Mouse (Mus musculus) heart, embryonic 13.5 days (tissue): ENCODE data around the gene Olfr1390. TPM values are rescaled to one million over a fixed set of nuclear protein-coding genes. Genes with fewer than 3 reads are reported as not detected.
"Not testable (repeated sequence)": the region's sequence is repeated elsewhere in the genome, so short reads cannot be mapped to it uniquely, and the experiment has no call there.

Experiments used
- ATAC-seq: fragments of 200-750 bp; cut with Nextera tagmentation; 2 replicates; pipeline ENCODE4 v1.8.0; 2017; ENCODE audit warnings: moderate TSS enrichment; ENCODE audit not compliant: insufficient number of reproducible peaks, low FRiP score, low TSS enrichment; ENCODE audit errors: extremely low read depth
- H3K27ac ChIP-seq: fragments of 300-500 bp; sonication (generic); replicated peaks from 2 replicates; pipeline ENCODE4 v1.5.1; 2015; ENCODE audit warnings: moderate library complexity, mild to moderate bottlenecking, inconsistent platforms
- H3K27me3 ChIP-seq: fragments of 300-500 bp; sonication (generic); replicated peaks from 2 replicates; pipeline ENCODE4 v1.6.1; 2015; ENCODE audit warnings: mild to moderate bottlenecking, inconsistent platforms
- H3K36me3 ChIP-seq: fragments of 300-500 bp; sonication (generic); 2 replicates; pipeline ENCODE4 v1.6.1; 2015; ENCODE audit warnings: mild to moderate bottlenecking, inconsistent platforms
- H3K4me1 ChIP-seq: fragments of 300-500 bp; sonication (generic); 2 replicates; pipeline ENCODE4 v1.6.1; 2015; ENCODE audit warnings: inconsistent platforms
- H3K4me2 ChIP-seq: fragments of 300-500 bp; sonication (generic); 2 replicates; pipeline ENCODE4 v1.6.1; 2015; ENCODE audit warnings: inconsistent platforms, mild to moderate bottlenecking, moderate library complexity
- H3K4me3 ChIP-seq: fragments of 300-500 bp; sonication (generic); 2 replicates; pipeline ENCODE4 v1.5.1; 2015; ENCODE audit warnings: moderate library complexity, mild to moderate bottlenecking, inconsistent platforms
- H3K9ac ChIP-seq: fragments of 300-500 bp; sonication (generic); 2 replicates; pipeline ENCODE4 v1.6.1; 2015; ENCODE audit warnings: inconsistent platforms, mild to moderate bottlenecking, moderate library complexity
- H3K9me3 ChIP-seq: fragments of 300-500 bp; sonication (generic); 2 replicates; pipeline ENCODE4 v1.6.1; 2016; ENCODE audit warnings: inconsistent platforms
- WGBS: fragments of 180-500 bp; shearing (Covaris S2); methylation state at CpG from one replicate; pipeline ENCODE4 v1.1.7; 2015; ENCODE audit warnings: mixed read lengths; 5-methylcytosine and 5-hydroxymethylcytosine counted together
- polyA plus RNA-seq: library from polyadenylated mRNA; unstranded; fragments of >200 nt; fragmentation: Nextera tagmentation; extraction: Ambion mirVana; gene quantifications from 2 replicates; pipeline ENCODE4 v1.2.1, GENCODE M21; 2015

Gene Olfr1390
- not detected in 2 replicates for polyA plus RNA-seq

- no peaks in the 10 kb centered on the region for H3K36me3 ChIP-seq
- H3K4me3 ChIP-seq, result no peak within 1 kb of the TSS
- no peaks in the 10 kb centered on the region for H3K27me3 ChIP-seq
- no peaks in the 10 kb centered on the region for H3K9me3 ChIP-seq
- no peaks in the 10 kb centered on the region for H3K4me1 ChIP-seq
- H3K9ac ChIP-seq, result no peak within 1 kb of the TSS
- ATAC-seq, result no peak
- no peak within 1 kb of the TSS for H3K4me2 ChIP-seq
- no peak within 1 kb of the TSS for H3K27ac ChIP-seq
- 71% methylated on average over 1 of the region's 1 CpGs for WGBS
These were observed at the start of gene Olfr1390 for GRCm38 (mm10) chr11:49334888-49335287. Olfr1390 (plus strand) TSS chr11:49335188.

GRCm38 (mm10) chr11:49287251-49287650 lies 47.7 kb upstream of the Olfr1390 start:
- Histone ChIP-seq H3K27ac (no peak overlapping the region), H3K9ac (no peak overlapping the region), H3K4me1 (no peaks in the 10 kb centered on the region), H3K9me3 (no peaks in the 10 kb centered on the region), H3K4me2 (no peak overlapping the region), H3K4me3 (no peak overlapping the region), H3K27me3 (no peaks in the 10 kb centered on the region), H3K36me3 (no peaks in the 10 kb centered on the region)
- no peak for ATAC-seq
- 53% methylated on average over 2 of the region's 2 CpGs for WGBS

GRCm38 (mm10) chr11:49292777-49293176 lies 42.2 kb upstream of the Olfr1390 start:
- WGBS, result 78% methylated on average over 3 of the region's 3 CpGs
- H3K27ac ChIP-seq, result no peak overlapping the region
- ATAC-seq, result no peak
- no peak overlapping the region for H3K9ac ChIP-seq
- no peak overlapping the region for H3K4me2 ChIP-seq
- no peaks in the 10 kb centered on the region for H3K4me1 ChIP-seq
- H3K27me3 ChIP-seq, result no peaks in the 10 kb centered on the region
- H3K9me3 ChIP-seq, result no peaks in the 10 kb centered on the region
- H3K4me3 ChIP-seq, result no peak overlapping the region
- no peaks in the 10 kb centered on the region for H3K36me3 ChIP-seq

GRCm38 (mm10) chr11:49304441-49304840 lies 30.5 kb upstream of the Olfr1390 start, which contains the start of gene Olfr10:
Olfr10 (plus strand) TSS chr11:49304741.
- no peaks in the 10 kb centered on the region for H3K27me3 ChIP-seq
- no peaks in the 10 kb centered on the region for H3K36me3 ChIP-seq
- no peak within 1 kb of the TSS for H3K4me3 ChIP-seq
- no peak for ATAC-seq
- H3K9me3 ChIP-seq, result no peaks in the 10 kb centered on the region
- H3K4me2 ChIP-seq, result no peak within 1 kb of the TSS
- H3K27ac ChIP-seq, result no peak within 1 kb of the TSS
- no peaks in the 10 kb centered on the region for H3K4me1 ChIP-seq
- no peak within 1 kb of the TSS for H3K9ac ChIP-seq

GRCm38 (mm10) chr11:49308547-49308946 lies 26.4 kb upstream of the Olfr1390 start:
- not testable (repeated sequence) for H3K9ac ChIP-seq, ATAC-seq, H3K9me3 ChIP-seq, H3K4me1 ChIP-seq, H3K36me3 ChIP-seq, H3K27ac ChIP-seq, H3K4me3 ChIP-seq, H3K4me2 ChIP-seq, H3K27me3 ChIP-seq
- WGBS, result 75% methylated on average over 5 of the region's 5 CpGs

- H3K27me3 ChIP-seq, result no peaks in the 10 kb centered on the region
- no peak for ATAC-seq
- H3K4me3 ChIP-seq, result no peak within 1 kb of the TSS
- no peaks in the 10 kb centered on the region for H3K36me3 ChIP-seq
- WGBS, result 60% methylated on average over 2 of the region's 2 CpGs
- no peaks in the 10 kb centered on the region for H3K4me1 ChIP-seq
- H3K4me2 ChIP-seq, result no peak within 1 kb of the TSS
- H3K9ac ChIP-seq, result no peak within 1 kb of the TSS
- no peaks in the 10 kb centered on the region for H3K9me3 ChIP-seq
- no peak within 1 kb of the TSS for H3K27ac ChIP-seq
These were observed 12.5 kb upstream of the Olfr1390 start, which contains the start of gene Olfr1391 for GRCm38 (mm10) chr11:49322442-49322841. Olfr1391 (plus strand) TSS chr11:49322742.

GRCm38 (mm10) chr11:49326726-49327125 lies 8.3 kb upstream of the Olfr1390 start:
- Histone ChIP-seq H3K9ac (no peak overlapping the region), H3K4me1 (no peaks in the 10 kb centered on the region), H3K36me3 (no peaks in the 10 kb centered on the region), H3K4me3 (no peak overlapping the region), H3K4me2 (no peak overlapping the region), H3K27me3 (no peaks in the 10 kb centered on the region), H3K9me3 (no peaks in the 10 kb centered on the region), H3K27ac (no peak overlapping the region)
- 73% methylated on average over 3 of the region's 3 CpGs for WGBS
- no peak for ATAC-seq

GRCm38 (mm10) chr11:49329686-49330085 lies 5.3 kb upstream of the Olfr1390 start:
- Histone ChIP-seq H3K4me3 (no peak overlapping the region), H3K36me3 (no peaks in the 10 kb centered on the region), H3K4me2 (no peak overlapping the region), H3K27me3 (no peaks in the 10 kb centered on the region), H3K9me3 (no peaks in the 10 kb centered on the region), H3K9ac (no peak overlapping the region), H3K4me1 (no peaks in the 10 kb centered on the region), H3K27ac (no peak overlapping the region)
- WGBS, result 62% methylated on average over 1 of the region's 1 CpGs
- ATAC-seq, result no peak

- no peak overlapping the region for H3K27ac ChIP-seq
These were observed 2.3 kb downstream of the Olfr1390 start for GRCm38 (mm10) chr11:49337150-49337832.

GRCm38 (mm10) chr11:49383133-49383532 lies 48.1 kb downstream of the Olfr1390 start:
- Histone ChIP-seq H3K27me3 (no peaks in the 10 kb centered on the region), H3K27ac (no peak overlapping the region), H3K36me3 (no peaks in the 10 kb centered on the region), H3K9ac (no peak overlapping the region), H3K9me3 (no peaks in the 10 kb centered on the region; the same call in 1 of the 2 replicates), H3K4me2 (no peak overlapping the region), H3K4me3 (no peak overlapping the region), H3K4me1 (no peaks in the 10 kb centered on the region)
- no peak for ATAC-seq

More at GRCm38 (mm10) chr11:49337150-49337832, 2.3 kb downstream of the Olfr1390 start:
- WGBS, result 59% methylated on average over 4 of the region's 4 CpGs
- Histone ChIP-seq H3K27me3 (no peaks in the 10 kb centered on the region), H3K9me3 (no peaks in the 10 kb centered on the region), H3K4me1 (no peaks in the 10 kb centered on the region), H3K4me2 (no peak overlapping the region), H3K36me3 (no peaks in the 10 kb centered on the region), H3K9ac (no peak overlapping the region), H3K4me3 (no peak overlapping the region)
- no peak for ATAC-seq

GRCm38 (mm10) chr11:49386118-49386517 lies 51.1 kb downstream of the Olfr1390 start:
- H3K36me3 ChIP-seq, H3K9ac ChIP-seq, ATAC-seq, H3K27ac ChIP-seq, H3K4me3 ChIP-seq, H3K4me2 ChIP-seq, H3K9me3 ChIP-seq, H3K27me3 ChIP-seq, H3K4me1 ChIP-seq: not testable (repeated sequence)
- WGBS, result 88% methylated on average over 7 of the region's 7 CpGs
